Mouse (Mus musculus) liver, embryonic 11.5 days (tissue): ENCODE measurements around the gene Dand5. TPM values are rescaled to one million over a fixed set of nuclear protein-coding genes. Genes with fewer than 3 reads are reported as not detected.

Experiments used
- ATAC-seq: fragments of 200-750 bp; cut with Nextera tagmentation; replicated peaks from 2 replicates; pipeline ENCODE4 v1.8.0; 2017; ENCODE audit warnings: moderate number of reproducible peaks, mild to moderate bottlenecking, moderate TSS enrichment, moderate library complexity; ENCODE audit not compliant: low FRiP score
- DNase-seq: peaks from one replicate; pipeline ENCODE4 v3.0.0-alpha.2; 2017; ENCODE audit warnings: low spot score
- H3K27ac ChIP-seq: fragments of 300-500 bp; sonication (generic); 2 replicates; pipeline ENCODE4 v1.5.1; 2014; ENCODE audit warnings: mild to moderate bottlenecking, low read depth, low read length, control low read depth
- H3K27me3 ChIP-seq: fragments of 300-500 bp; sonication (generic); replicated peaks from 2 replicates; pipeline ENCODE4 v1.6.1; 2014; ENCODE audit warnings: low read length, mixed read lengths; ENCODE audit not compliant: control insufficient read depth, insufficient read depth
- H3K36me3 ChIP-seq: fragments of 300-500 bp; sonication (generic); 2 replicates; pipeline ENCODE4 v1.6.1; 2014; ENCODE audit warnings: mild to moderate bottlenecking, low read length, moderate library complexity, mixed read lengths; ENCODE audit not compliant: control insufficient read depth, insufficient read depth
- H3K4me1 ChIP-seq: fragments of 300-500 bp; sonication (generic); replicated peaks from 2 replicates; pipeline ENCODE4 v1.6.1; 2014; ENCODE audit warnings: low read length, mixed read lengths; ENCODE audit not compliant: control insufficient read depth, insufficient read depth
- H3K4me2 ChIP-seq: fragments of 300-500 bp; sonication (generic); 2 replicates; pipeline ENCODE4 v1.6.1; 2014; ENCODE audit warnings: mild to moderate bottlenecking, control low read depth, moderate library complexity
- H3K4me3 ChIP-seq: fragments of 300-500 bp; sonication (generic); 2 replicates; pipeline ENCODE4 v1.5.1; 2014; ENCODE audit warnings: low read depth, low read length, control low read depth
- H3K9ac ChIP-seq: fragments of 300-500 bp; sonication (generic); 2 replicates; pipeline ENCODE4 v1.6.1; 2014; ENCODE audit warnings: low read depth, low read length, control low read depth
- H3K9me3 ChIP-seq: fragments of 300-500 bp; sonication (generic); 2 replicates; pipeline ENCODE4 v1.6.1; 2016; ENCODE audit warnings: low read length, inconsistent platforms, mixed read lengths; ENCODE audit not compliant: control insufficient read depth
- WGBS: fragments of 180-500 bp; shearing (Covaris S2); extraction: QIAGEN DNeasy Blood & Tissue Kit; methylation state at CpG from one replicate; pipeline ENCODE4 v1.1.7; 2014; 5-methylcytosine and 5-hydroxymethylcytosine counted together
- polyA plus RNA-seq: library from polyadenylated mRNA; unstranded; fragments of >200 nt; fragmentation: Nextera tagmentation; extraction: Ambion mirVana; gene quantifications from 2 replicates; pipeline ENCODE4 v1.2.1, GENCODE M21; 2014

Gene Dand5
- polyA plus RNA-seq, 1 experiment from 2014 or later, result 4.5 TPM

DNA sequence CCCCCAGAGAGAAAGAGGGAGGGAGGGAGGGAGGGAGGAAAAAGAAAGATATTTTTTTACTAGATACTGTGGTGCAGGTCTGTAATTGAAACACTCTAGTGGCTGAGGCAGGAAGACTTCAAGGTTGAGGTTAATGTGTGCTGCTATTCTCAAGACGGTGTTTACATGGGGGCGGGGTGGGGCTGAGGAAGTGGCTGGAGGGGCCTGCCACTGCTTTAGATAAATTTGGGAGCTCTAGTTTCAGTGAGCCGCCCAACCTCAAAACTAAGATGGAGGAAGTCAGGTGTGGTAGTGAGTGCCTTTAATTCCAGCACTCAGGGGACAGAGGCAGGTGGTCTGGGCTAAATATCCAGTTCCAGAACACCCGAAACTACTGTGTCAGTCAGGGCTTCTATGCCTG lies 3.0 kb upstream of the Dand5 start:
- H3K27ac ChIP-seq, result peak overlapping the region; percentile 35; the same call in 1 of the 2 replicates
- peak overlapping the region; percentile 6 for H3K4me2 ChIP-seq
- no peak overlapping the region for H3K9ac ChIP-seq
- DNase-seq, result no peak
- H3K27me3 ChIP-seq, result no peaks in the 10 kb centered on the region
- ATAC-seq, result peak; percentile 42
- no peaks in the 10 kb centered on the region for H3K36me3 ChIP-seq
- WGBS, result 43% methylated on average over 4 of the region's 4 CpGs
- no peak overlapping the region for H3K4me3 ChIP-seq
- no peaks in the 10 kb centered on the region for H3K9me3 ChIP-seq
- peaks cover 19% of the 10 kb centered on the region for H3K4me1 ChIP-seq

DNA sequence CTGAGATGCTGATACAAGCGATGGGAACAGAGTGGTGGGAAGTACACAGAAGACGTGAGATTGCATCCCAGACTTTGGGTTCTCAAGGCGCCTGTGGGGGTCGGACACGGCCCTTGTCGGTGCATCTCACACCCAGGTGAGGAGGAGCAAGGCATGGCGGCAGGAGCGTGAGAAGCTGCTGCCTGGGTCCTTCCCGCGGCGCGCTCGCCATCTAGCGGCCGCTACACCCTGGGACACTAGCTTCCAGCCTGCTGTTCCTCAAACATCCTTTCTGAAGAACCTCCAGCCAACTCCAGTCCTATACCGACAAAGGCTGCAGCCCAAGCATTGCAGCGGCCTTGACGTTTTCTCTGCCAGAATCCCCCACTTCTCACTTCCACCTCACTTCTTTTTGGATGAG lies 1.0 kb upstream of the Dand5 start:
- no peaks in the 10 kb centered on the region for H3K36me3 ChIP-seq
- DNase-seq, result peak; percentile 70
- no peaks in the 10 kb centered on the region for H3K9me3 ChIP-seq
- 1% methylated on average over 18 of the region's 18 CpGs for WGBS
- H3K4me2 ChIP-seq, result peak overlapping the region; percentile 54
- peaks cover 16% of the 10 kb centered on the region for H3K4me1 ChIP-seq
- no peak overlapping the region for H3K27ac ChIP-seq
- H3K9ac ChIP-seq, result no peak overlapping the region
- peak overlapping the region; percentile 12; the same call in 1 of the 2 replicates for H3K4me3 ChIP-seq
- ATAC-seq, result peak; percentile 61; the same call in 1 of the 2 replicates
- no peaks in the 10 kb centered on the region for H3K27me3 ChIP-seq

DNA sequence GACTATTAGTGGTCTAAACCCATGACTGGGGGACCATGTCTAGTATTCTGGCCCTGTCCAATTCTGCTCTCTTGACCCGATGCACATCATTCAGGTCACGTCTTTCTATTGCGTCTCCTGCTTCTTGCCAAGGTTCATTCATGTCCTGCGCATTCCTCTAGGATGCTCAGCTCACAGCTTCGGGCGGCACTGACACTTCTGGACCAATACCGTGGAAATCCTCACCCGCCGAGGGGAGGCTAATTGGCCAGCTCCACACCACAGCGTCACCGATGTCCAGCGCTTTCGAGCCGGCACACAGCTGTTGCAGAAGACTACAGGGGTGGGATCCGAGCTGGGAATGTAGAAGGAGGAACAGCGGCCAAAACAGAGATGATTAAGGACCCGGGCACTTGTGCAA lies 6.5 kb downstream of the Dand5 start:
- Histone ChIP-seq H3K4me1 (peaks cover 13% of the 10 kb centered on the region), H3K9me3 (no peaks in the 10 kb centered on the region), H3K4me3 (no peak overlapping the region), H3K36me3 (no peaks in the 10 kb centered on the region), H3K4me2 (no peak overlapping the region), H3K27me3 (peaks cover 24% of the 10 kb centered on the region), H3K27ac (no peak overlapping the region), H3K9ac (no peak overlapping the region)
- ATAC-seq (no peak), DNase-seq (no peak)
- WGBS, result 73% methylated on average over 17 of the region's 17 CpGs

DNA sequence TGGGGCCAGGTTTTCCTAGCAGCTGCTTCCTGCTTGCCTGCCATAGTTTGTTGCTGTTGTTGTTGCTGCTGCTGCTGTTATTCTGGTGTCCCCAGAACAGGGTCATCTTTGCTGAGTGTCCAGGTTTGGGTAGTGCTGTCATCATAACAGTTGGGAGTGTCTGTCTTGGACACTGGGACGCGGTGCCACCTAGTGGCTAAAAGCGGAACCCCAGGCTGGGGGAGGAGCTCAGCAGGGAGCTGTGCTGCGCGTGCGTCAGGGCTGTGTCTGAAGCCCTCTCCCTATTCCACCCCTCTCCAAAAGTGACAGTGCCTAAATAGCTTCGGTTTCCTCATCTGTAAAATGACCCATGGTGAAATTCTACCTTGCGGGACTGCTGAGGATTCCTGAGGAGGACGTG lies 7.1 kb downstream of the Dand5 start:
- H3K9ac ChIP-seq, result no peak overlapping the region
- ATAC-seq (peak; percentile 78), DNase-seq (peak; percentile 90)
- H3K27ac ChIP-seq, result no peak overlapping the region
- peaks cover 19% of the 10 kb centered on the region for H3K4me1 ChIP-seq
- no peaks in the 10 kb centered on the region for H3K36me3 ChIP-seq
- H3K9me3 ChIP-seq, result no peaks in the 10 kb centered on the region
- H3K4me2 ChIP-seq, result no peak overlapping the region
- H3K4me3 ChIP-seq, result no peak overlapping the region
- WGBS, result 13% methylated on average over 9 of the region's 9 CpGs
- H3K27me3 ChIP-seq, result peaks cover 30% of the 10 kb centered on the region

DNA sequence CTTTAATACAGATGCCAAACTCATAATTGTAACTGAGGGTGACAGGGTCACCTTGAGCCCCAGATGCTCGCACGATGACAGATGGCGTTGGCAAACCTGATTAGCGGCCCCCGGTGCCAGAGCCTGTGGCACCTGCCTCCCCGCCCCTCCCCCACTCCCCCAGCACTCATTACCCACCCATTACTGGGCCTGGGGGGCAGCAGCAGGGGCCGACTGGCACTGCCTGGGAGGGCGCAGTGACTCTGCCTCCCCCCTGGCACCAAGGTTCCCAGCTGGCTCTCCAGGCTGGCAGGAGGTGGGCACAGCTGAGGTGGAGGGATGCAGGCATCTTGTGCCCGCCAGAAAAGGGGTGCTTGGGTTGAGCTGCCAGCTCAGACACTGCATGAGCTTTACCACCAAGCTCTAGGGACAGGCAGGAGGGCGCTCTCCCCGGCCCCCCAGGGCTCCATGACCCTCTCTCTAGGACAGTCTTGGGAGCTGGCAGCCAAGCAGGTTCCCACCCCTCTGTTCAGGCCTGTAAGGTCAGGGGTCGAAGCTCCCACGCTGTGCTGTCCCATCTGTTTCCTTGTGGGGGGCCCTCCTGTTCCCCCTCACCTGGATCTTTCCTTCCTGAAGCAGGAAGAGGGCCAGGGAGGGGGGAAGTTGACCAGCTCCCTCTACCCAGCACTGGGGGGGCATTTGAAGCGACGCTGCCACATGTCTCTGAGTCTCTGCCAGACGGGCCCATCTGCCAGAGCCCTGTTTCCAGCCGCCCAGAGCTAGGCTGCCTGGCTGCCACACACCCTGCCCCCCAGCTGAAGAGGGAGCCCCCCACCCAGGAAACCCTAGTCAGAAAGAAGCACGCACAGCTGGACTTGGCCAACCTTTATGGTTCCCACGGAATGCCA lies 7.8 kb downstream of the Dand5 start:
- H3K4me2 ChIP-seq, result no peak overlapping the region

DNA sequence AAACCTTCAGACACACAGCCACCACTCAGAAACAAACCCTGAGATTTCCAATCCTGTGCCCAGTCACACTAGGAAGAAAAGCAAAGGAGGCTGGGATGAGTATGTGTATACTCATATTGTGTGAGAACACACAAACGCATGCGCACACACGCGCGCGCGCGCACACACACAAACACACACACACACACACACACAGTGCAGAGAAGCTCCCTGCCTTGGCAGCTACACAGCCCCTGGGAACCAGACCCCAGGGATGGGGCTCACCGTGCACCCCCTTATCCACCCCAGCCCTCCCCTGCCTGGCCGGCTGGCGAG lies 8.4 kb downstream of the Dand5 start:
- Histone ChIP-seq H3K36me3 (no peaks in the 10 kb centered on the region), H3K4me1 (peaks cover 24% of the 10 kb centered on the region), H3K9ac (no peak overlapping the region), H3K4me3 (no peak overlapping the region), H3K27ac (no peak overlapping the region), H3K27me3 (peaks cover 38% of the 10 kb centered on the region), H3K9me3 (no peaks in the 10 kb centered on the region), H3K4me2 (no peak overlapping the region)
- DNase-seq (no peak), ATAC-seq (no peak)
- 90% methylated on average over 11 of the region's 11 CpGs for WGBS

More for the DNA sequence above, 7.8 kb downstream of the Dand5 start:
- Histone ChIP-seq H3K9me3 (no peaks in the 10 kb centered on the region), H3K27ac (no peak overlapping the region), H3K36me3 (no peaks in the 10 kb centered on the region), H3K4me3 (no peak overlapping the region), H3K27me3 (peaks cover 34% of the 10 kb centered on the region), H3K9ac (no peak overlapping the region), H3K4me1 (peaks cover 21% of the 10 kb centered on the region)
- 45% methylated on average over 19 of the region's 19 CpGs for WGBS
- no peak for ATAC-seq
- DNase-seq, result no peak

DNA sequence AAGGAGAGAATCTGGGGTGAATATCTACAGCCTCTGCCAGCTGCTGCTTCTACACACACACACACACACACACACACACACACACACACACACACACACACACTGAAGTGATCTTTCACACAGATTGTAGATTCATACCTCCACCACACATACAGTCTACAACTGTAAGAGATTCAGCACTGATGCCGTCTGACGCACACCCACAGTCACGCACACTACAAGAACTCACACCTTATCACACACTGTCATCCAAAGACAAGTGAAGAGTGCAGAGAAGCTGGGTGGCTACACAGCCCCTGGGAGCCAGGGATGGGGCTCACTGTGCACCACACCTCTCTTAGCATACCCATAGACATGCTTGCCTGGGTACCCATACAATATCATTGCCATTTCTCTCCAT lies 8.8 kb downstream of the Dand5 start:
- Histone ChIP-seq H3K4me2 (no peak overlapping the region), H3K4me3 (no peak overlapping the region), H3K36me3 (no peaks in the 10 kb centered on the region), H3K9me3 (no peaks in the 10 kb centered on the region), H3K9ac (no peak overlapping the region), H3K27ac (no peak overlapping the region), H3K4me1 (peaks cover 24% of the 10 kb centered on the region), H3K27me3 (peaks cover 41% of the 10 kb centered on the region)
- DNase-seq (no peak), ATAC-seq (no peak)
- WGBS, result 56% methylated on average over 3 of the region's 3 CpGs

DNA sequence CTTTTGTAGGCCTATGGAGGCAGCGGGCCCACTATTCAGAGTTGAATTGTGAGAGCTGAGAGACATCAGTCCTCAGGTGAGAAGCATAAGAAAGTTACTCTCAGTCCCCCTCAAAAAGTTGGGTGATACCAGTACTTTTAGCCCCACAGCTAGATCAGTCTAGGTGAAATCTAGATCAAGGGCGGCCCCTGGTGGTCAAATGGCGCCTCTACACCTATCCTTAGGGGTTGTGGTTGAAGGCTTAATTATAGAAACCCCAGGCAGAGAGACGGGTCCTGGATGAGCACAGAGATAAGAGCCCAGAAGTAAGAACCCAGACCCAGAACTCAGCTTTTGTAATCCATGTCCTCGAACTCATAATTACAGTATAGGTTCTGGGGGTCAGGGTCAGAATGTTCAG lies 9.6 kb downstream of the Dand5 start:
- peaks cover 44% of the 10 kb centered on the region for H3K27me3 ChIP-seq
- 0 out of 2 replicates have a peak, but pooled peaks have one; percentile 44 for ATAC-seq
- WGBS, result under 1% methylated on average over 5 of the region's 5 CpGs

DNA sequence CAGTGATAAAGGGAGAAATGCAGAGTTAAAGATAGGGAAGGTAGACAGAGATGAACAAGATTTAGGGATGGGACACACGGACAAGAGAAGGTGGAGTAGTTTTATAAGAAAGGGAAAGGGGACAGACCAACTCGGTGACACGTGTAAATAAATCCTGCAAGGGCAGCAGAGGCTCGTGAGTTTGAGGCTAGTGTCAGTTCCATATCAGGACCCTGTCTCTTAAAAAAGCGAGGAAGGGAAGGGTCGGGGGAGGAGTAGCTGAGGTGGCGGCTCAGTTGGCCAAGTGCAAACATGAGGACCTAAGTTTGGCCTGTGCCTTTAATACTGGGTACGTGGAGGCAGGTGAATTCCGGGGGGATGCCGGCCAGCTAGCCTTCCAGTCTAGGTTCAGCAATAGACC lies 11.3 kb downstream of the Dand5 start:
- peaks cover 44% of the 10 kb centered on the region for H3K27me3 ChIP-seq
- H3K4me1 ChIP-seq, result peaks cover 24% of the 10 kb centered on the region
- ATAC-seq, result no peak
- no peaks in the 10 kb centered on the region for H3K36me3 ChIP-seq
- H3K27ac ChIP-seq, result no peak overlapping the region
- WGBS, result 30% methylated on average over 10 of the region's 10 CpGs
- H3K4me2 ChIP-seq, result peak overlapping the region; percentile 68
- H3K9me3 ChIP-seq, result no peaks in the 10 kb centered on the region
- H3K4me3 ChIP-seq, result peak overlapping the region; percentile 39
- DNase-seq, result no peak
- no peak overlapping the region for H3K9ac ChIP-seq

More for the DNA sequence above, 9.6 kb downstream of the Dand5 start:
- H3K4me3 ChIP-seq, result no peak overlapping the region
- peaks cover 24% of the 10 kb centered on the region for H3K4me1 ChIP-seq
- no peak overlapping the region for H3K9ac ChIP-seq
- peak; percentile 77 for DNase-seq
- no peaks in the 10 kb centered on the region for H3K9me3 ChIP-seq
- H3K4me2 ChIP-seq, result no peak overlapping the region
- H3K36me3 ChIP-seq, result no peaks in the 10 kb centered on the region
- H3K27ac ChIP-seq, result no peak overlapping the region
